Mouse (Mus musculus): ENCODE measurements around the gene Gm49340. TPM values are rescaled to one million over a fixed set of nuclear protein-coding genes. Genes with fewer than 3 reads are reported as not detected.
"Not testable (repeated sequence)": the region's sequence is repeated elsewhere in the genome, so short reads cannot be mapped to it uniquely, and the experiment has no call there.

Gm49340 gene
- not detected for total RNA-seq (2018; cell fraction: chromatin; rRNA removed)
- not detected for total RNA-seq (2018; cell fraction: cytosol; rRNA removed)
- total RNA-seq (2018; cell fraction: nucleus; rRNA removed), result not detected
- polyA plus RNA-seq (2018), result not detected in 3 replicates

GRCm38 (mm10) chr11:73329442-73329841 lies at the start of gene Gm49340, which contains the start of the genes Aspa and Spata22:
Gene Gm49340 (plus strand): TSS chr11:73329741.
Gene Aspa (minus strand): TSS chr11:73329596.
Gene Spata22 (plus strand): TSS chr11:73329741.
- H3K36me3 ChIP-seq (ENCODE audit: inconsistent target), result no peaks in the 10 kb centered on the region
- no peak within 1 kb of the TSS for H3K27ac ChIP-seq
- no peak within 1 kb of the TSS for H3K4me3 ChIP-seq (ENCODE audit: inconsistent target)
- no peaks in the 10 kb centered on the region for H3K79me2 ChIP-seq (ENCODE audit: inconsistent target)
- WGBS (ENCODE audit: missing documents), result 92% methylated on average over 27 of the region's 27 CpGs

- WGBS (ENCODE audit: missing documents), result 27% methylated on average over 5 of the region's 5 CpGs
- Histone ChIP-seq H3K36me3 (ENCODE audit: inconsistent target) (no peaks in the 10 kb centered on the region), H3K79me2 (ENCODE audit: inconsistent target) (no peaks in the 10 kb centered on the region), H3K4me3 (ENCODE audit: inconsistent target) (no peak overlapping the region), H3K27ac (no peak overlapping the region)
Measured at GRCm38 (mm10) chr11:73280710-73281109, 48.8 kb upstream of the Gm49340 start.

DNA sequence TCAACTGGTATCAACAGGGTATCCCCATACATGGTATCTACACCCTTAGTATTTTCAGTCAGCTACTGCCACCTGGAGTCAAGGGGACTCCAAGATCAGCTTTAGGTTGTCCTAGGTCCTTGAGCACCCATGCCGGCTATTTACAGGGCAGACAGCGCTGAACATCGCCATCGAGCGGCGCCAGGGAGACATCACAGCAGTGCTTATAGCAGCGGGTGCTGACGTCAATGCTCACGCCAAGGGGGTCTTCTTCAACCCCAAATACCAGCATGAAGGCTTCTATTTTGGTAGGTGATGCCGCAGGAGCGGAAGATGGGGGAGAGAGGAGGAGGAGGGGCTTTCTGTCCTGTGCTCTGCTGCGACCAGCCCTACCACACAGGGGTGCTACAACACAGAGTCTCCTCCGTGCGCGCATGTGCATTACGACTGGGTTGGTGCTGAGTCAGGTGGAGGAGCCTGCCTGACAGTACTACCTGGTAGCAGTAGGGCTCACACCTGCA lies 48.0 kb upstream of the Gm49340 start:
- H3K79me2 ChIP-seq (ENCODE audit: inconsistent target), result no peaks in the 10 kb centered on the region
- no peak overlapping the region for H3K27ac ChIP-seq
- WGBS (ENCODE audit: missing documents), result 4% methylated on average over 16 of the region's 16 CpGs
- no peak overlapping the region for H3K4me3 ChIP-seq (ENCODE audit: inconsistent target)
- no peaks in the 10 kb centered on the region for H3K36me3 ChIP-seq (ENCODE audit: inconsistent target)

DNA sequence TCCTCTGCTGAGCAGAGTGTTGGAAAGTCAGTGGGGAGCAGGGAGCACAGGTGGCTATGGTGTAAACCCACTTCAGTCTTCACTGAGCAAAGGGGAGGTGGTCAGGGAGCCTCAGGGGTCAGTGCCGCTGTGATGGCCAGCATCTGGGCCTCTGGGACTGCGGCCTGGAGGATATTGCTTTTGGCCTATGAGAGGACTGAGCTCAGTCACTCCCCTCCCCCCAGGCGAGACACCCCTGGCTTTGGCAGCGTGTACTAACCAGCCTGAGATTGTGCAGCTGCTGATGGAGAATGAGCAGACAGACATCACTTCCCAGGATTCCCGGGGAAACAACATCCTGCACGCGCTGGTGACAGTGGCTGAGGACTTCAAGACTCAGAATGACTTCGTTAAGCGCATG lies 46.2 kb upstream of the Gm49340 start:
- Histone ChIP-seq H3K4me3 (ENCODE audit: inconsistent target) (no peak overlapping the region), H3K27ac (no peak overlapping the region), H3K79me2 (ENCODE audit: inconsistent target) (no peaks in the 10 kb centered on the region), H3K36me3 (ENCODE audit: inconsistent target) (no peaks in the 10 kb centered on the region)
- 84% methylated on average over 9 of the region's 9 CpGs for WGBS (ENCODE audit: missing documents)

DNA sequence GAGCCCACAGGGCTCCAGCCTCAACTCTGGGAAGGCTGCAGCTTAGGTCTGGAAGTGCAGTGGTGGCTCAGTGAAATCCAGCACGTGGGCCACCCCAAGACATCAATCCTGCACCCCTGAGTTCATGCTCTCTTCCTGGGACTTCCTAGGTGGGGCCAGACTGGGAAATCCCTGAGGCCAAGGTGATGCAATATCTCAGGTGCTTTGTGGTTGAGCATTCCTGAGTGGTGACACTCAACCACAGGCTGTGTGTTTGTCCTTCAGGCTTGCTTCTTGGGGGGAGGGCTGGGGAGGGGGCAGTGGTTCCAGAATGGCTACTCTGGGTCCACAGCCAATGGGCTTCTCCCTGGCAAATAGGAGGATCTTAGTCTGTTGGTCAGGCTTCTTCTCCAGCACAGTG lies 45.6 kb upstream of the Gm49340 start:
- H3K27ac ChIP-seq, result no peak overlapping the region
- no peaks in the 10 kb centered on the region for H3K36me3 ChIP-seq (ENCODE audit: inconsistent target)
- 43% methylated on average over 1 of the region's 1 CpGs for WGBS (ENCODE audit: missing documents)
- no peak overlapping the region for H3K4me3 ChIP-seq (ENCODE audit: inconsistent target)
- no peaks in the 10 kb centered on the region for H3K79me2 ChIP-seq (ENCODE audit: inconsistent target)

- no peak overlapping the region for H3K4me3 ChIP-seq (ENCODE audit: inconsistent target)
- H3K27ac ChIP-seq, result no peak overlapping the region
- no peaks in the 10 kb centered on the region for H3K79me2 ChIP-seq (ENCODE audit: inconsistent target)
- H3K36me3 ChIP-seq (ENCODE audit: inconsistent target), result no peaks in the 10 kb centered on the region
Measured at GRCm38 (mm10) chr11:73284351-73284750, 45.2 kb upstream of the Gm49340 start.

DNA sequence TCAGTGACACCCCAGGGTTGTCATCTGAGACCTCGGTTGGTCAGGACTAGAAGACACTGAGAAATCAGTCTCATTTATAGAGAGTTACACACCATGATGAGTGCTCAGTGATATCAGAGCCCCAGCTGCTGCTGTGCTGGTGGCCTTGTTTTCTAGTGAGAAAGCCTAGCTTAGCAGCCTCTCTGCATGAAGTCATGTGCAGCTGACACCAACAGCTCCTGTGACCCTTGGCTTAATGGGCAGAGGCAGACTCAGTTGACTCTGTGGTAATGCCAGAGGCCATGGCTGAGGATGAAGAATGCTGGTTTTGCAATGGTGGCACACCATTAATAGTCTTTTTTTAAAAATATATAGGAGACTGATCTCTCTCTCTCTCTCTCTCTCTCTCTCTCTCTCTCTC lies 39.9 kb upstream of the Gm49340 start:
- no peaks in the 10 kb centered on the region for H3K36me3 ChIP-seq (ENCODE audit: inconsistent target)
- no peak overlapping the region for H3K4me3 ChIP-seq (ENCODE audit: inconsistent target)
- H3K79me2 ChIP-seq (ENCODE audit: inconsistent target), result no peaks in the 10 kb centered on the region
- no peak overlapping the region for H3K27ac ChIP-seq
- 100% methylated on average over 1 of the region's 1 CpGs for WGBS (ENCODE audit: missing documents)

DNA sequence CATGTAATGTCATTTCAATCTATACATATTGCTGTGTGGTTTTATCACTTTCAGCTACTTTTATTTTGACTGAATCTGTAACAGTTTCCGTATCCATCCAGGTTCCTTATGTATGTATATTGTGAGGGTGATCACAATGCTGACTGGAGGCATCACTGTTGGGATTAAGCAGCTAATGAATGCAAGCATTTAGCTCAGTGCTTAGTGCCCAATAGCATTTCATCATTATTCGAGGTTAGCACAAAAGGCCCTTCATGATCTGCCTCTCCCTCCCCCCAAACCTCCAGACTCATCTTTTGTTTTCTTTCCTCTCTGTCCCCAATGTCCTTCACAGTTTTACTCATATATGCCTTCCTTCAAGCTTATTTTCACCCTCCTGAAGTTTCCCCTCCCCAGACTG lies 26.4 kb upstream of the Gm49340 start:
- Histone ChIP-seq H3K79me2 (ENCODE audit: inconsistent target) (no peaks in the 10 kb centered on the region), H3K4me3 (ENCODE audit: inconsistent target) (no peak overlapping the region), H3K27ac (no peak overlapping the region), H3K36me3 (ENCODE audit: inconsistent target) (no peaks in the 10 kb centered on the region)
- 80% methylated on average over 2 of the region's 2 CpGs for WGBS (ENCODE audit: missing documents)

- 90% methylated on average over 3 of the region's 3 CpGs for WGBS (ENCODE audit: missing documents)
- H3K79me2 ChIP-seq (ENCODE audit: inconsistent target), result no peaks in the 10 kb centered on the region
- H3K36me3 ChIP-seq (ENCODE audit: inconsistent target), result no peaks in the 10 kb centered on the region
Measured at GRCm38 (mm10) chr11:73315961-73316360, 13.6 kb upstream of the Gm49340 start.

GRCm38 (mm10) chr11:73318581-73318980 lies 11.0 kb upstream of the Gm49340 start:
- not testable (repeated sequence) for H3K36me3 ChIP-seq (ENCODE audit: inconsistent target); H3K79me2 ChIP-seq (ENCODE audit: inconsistent target); H3K4me3 ChIP-seq (ENCODE audit: inconsistent target); H3K27ac ChIP-seq
- WGBS (ENCODE audit: missing documents), result 95% methylated on average over 2 of the region's 2 CpGs

More at GRCm38 (mm10) chr11:73315961-73316360, 13.6 kb upstream of the Gm49340 start:
- Histone ChIP-seq H3K27ac (no peak overlapping the region), H3K4me3 (ENCODE audit: inconsistent target) (no peak overlapping the region)

- not testable (repeated sequence) for H3K4me3 ChIP-seq (ENCODE audit: inconsistent target); H3K36me3 ChIP-seq (ENCODE audit: inconsistent target); H3K79me2 ChIP-seq (ENCODE audit: inconsistent target); H3K27ac ChIP-seq
- 86% methylated on average over 13 of the region's 13 CpGs for WGBS (ENCODE audit: missing documents)
Measured at GRCm38 (mm10) chr11:73321064-73321463, 8.5 kb upstream of the Gm49340 start.

- Histone ChIP-seq H3K4me3 (ENCODE audit: inconsistent target) (no peak overlapping the region), H3K79me2 (ENCODE audit: inconsistent target) (no peaks in the 10 kb centered on the region), H3K36me3 (ENCODE audit: inconsistent target) (no peaks in the 10 kb centered on the region), H3K27ac (no peak overlapping the region)
- whole genome bisulfite sequencing (ENCODE audit: missing documents), result 73% methylated on average over 9 of the region's 9 CpGs
Measured at GRCm38 (mm10) chr11:73323906-73324830, 5.4 kb upstream of the Gm49340 start.

GRCm38 (mm10) chr11:73326485-73326886 lies 3.1 kb upstream of the Gm49340 start:
- H3K4me3 ChIP-seq (ENCODE audit: inconsistent target), result no peak overlapping the region
- no peaks in the 10 kb centered on the region for H3K36me3 ChIP-seq (ENCODE audit: inconsistent target)
- H3K27ac ChIP-seq, result 0 out of 2 replicates have a peak overlapping the region, but pooled peaks have one; percentile 4
- H3K79me2 ChIP-seq (ENCODE audit: inconsistent target), result no peaks in the 10 kb centered on the region
- WGBS (ENCODE audit: missing documents), result 18% methylated on average over 12 of the region's 12 CpGs

GRCm38 (mm10) chr11:73327361-73327760 lies 2.2 kb upstream of the Gm49340 start:
- Histone ChIP-seq H3K27ac (no peak overlapping the region), H3K4me3 (ENCODE audit: inconsistent target) (no peak overlapping the region), H3K79me2 (ENCODE audit: inconsistent target) (no peaks in the 10 kb centered on the region), H3K36me3 (ENCODE audit: inconsistent target) (no peaks in the 10 kb centered on the region)
- WGBS (ENCODE audit: missing documents), result 81% methylated on average over 4 of the region's 4 CpGs

DNA sequence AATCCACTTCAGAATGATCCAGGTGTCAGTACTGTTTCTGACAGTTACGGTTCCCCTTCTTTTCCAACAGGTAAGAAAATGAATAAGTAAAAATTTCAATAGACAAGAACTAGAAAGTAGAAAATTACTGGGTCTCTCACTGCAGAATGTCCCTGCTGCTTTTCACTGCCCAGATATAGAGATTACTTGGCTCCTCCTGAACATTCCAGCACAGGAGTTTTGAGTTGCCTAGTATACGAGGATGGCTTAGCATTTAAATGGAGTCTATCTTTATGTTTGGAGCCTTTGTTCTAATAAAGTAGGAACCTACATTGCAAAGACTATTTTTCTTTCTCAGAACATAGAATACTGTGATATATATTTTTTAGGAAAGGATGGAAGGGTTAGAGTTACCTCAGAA lies 3.8 kb downstream of the Gm49340 start:
- Histone ChIP-seq H3K36me3 (ENCODE audit: inconsistent target) (no peaks in the 10 kb centered on the region), H3K4me3 (ENCODE audit: inconsistent target) (no peak overlapping the region), H3K27ac (no peak overlapping the region), H3K79me2 (ENCODE audit: inconsistent target) (no peaks in the 10 kb centered on the region)
- 92% methylated on average over 2 of the region's 2 CpGs for WGBS (ENCODE audit: missing documents)

Data from macrophage (primary cell).